Mouse (Mus musculus): ENCODE measurements at regions not wholly inside any gene's neighbourhood (a gene's known extent, or its start where the extent isn't known, plus 50 kb on each side); places are given as distances from the start of the nearest gene placed in this dataset.

DNA sequence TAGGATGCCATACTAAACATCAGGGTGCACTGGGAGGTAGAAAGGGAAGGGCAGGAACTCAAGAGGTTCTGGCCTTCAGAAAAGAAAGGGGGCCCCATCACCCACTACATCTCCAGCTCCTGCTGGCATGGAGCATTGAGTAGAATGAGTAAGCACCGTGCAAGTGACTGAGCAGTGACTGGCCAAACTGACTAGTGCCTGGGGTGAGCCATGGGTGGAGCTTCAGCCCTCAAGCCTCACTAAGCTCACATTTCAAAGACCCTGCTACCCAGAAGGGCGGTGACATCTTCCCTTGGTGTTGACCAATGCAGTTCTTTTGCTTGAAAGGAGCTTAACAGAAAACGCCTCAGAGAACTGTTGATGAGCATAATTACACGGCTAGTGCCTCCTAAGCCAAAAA lies 80.0 kb upstream of the Egln3 start:
- in situ Hi-C loops (cut with MboI; ENCODE audit: low sequenced_read_pairs in 2 of 2, unreplicated experiment in 2 of 2): no loop called here
- Histone ChIP-seq H3K9me3 (ENCODE audit: control insufficient read depth, insufficient read depth, low read depth, low read length) (no peaks in the 10 kb centered on the region), H3K36me3 (ENCODE audit: control insufficient read depth, insufficient read depth, low read length, poor library complexity, severe bottlenecking) (no peaks in the 10 kb centered on the region), H3K9ac (ENCODE audit: insufficient read depth, low read depth, low read length, poor library complexity, severe bottlenecking) (no peak overlapping the region), H3K4me3 (ENCODE audit: insufficient read depth in 1 of 2, low read depth in 1 of 2, low read length in 2 of 2, poor library complexity in 1 of 2, severe bottlenecking in 1 of 2) (no peak overlapping the region), H3K4me1 (ENCODE audit: control insufficient read depth in 2 of 2, insufficient read depth in 2 of 2, low read length in 2 of 2, poor library complexity in 1 of 2) (peaks cover 0 to 3% of the 10 kb centered on the region in 2 experiments; a peak in 1 of 4 replicates), H3K27ac (ENCODE audit: insufficient read depth, low read depth, low read length, poor library complexity, severe bottlenecking) (no peak overlapping the region)
- DNase-seq (ENCODE audit: low read depth, low spot score): no peak
- TF ChIP-seq CHD2 (IDR thresholded peaks at IDR 0.05; ENCODE audit: low read depth, low read length): no peak

DNA sequence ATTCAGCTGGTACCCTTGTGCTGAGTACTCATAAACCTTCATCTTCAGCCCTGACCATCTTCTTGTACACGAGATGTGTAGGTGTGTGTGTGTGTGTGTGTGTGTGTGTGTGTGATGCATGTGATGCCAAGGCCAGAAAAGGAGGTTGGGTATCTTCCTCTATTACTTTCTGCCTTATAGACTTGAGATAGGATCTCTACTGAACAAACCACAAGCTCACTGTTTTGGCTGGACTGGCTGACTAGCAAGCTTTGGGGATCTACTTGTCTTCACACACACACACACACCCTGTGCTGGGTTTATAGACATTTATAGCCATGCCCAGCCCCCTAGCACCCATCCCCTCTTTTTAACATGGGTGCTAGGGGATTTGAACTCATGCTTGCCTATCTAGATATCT lies 79.4 kb upstream of the Egln3 start:
- TF ChIP-seq ZC3H11A (IDR thresholded peaks at IDR 0.05; ENCODE audit: borderline replicate concordance, low read depth, low read length) (no peak), HCFC1 (IDR thresholded peaks at IDR 0.05; ENCODE audit: borderline replicate concordance, insufficient read depth, low read length) (no peak), ZNF384 (IDR thresholded peaks at IDR 0.05; ENCODE audit: low read depth, low read length) (no peak), MAFK (IDR thresholded peaks at IDR 0.05; ENCODE audit: insufficient read depth, low read depth, low read length) (no peak), CHD2 (IDR thresholded peaks at IDR 0.05; ENCODE audit: low read depth, low read length) (no peak)
- Histone ChIP-seq H3K36me3 (ENCODE audit: control insufficient read depth, insufficient read depth, low read length, poor library complexity, severe bottlenecking) (no peaks in the 10 kb centered on the region), H3K9ac (ENCODE audit: insufficient read depth, low read depth, low read length, poor library complexity, severe bottlenecking) (no peak overlapping the region), H3K9me3 (ENCODE audit: control insufficient read depth, insufficient read depth, low read depth, low read length) (no peaks in the 10 kb centered on the region), H3K4me1 (ENCODE audit: control insufficient read depth in 2 of 2, insufficient read depth in 2 of 2, low read length in 2 of 2, poor library complexity in 1 of 2) (peaks cover 0 to 3% of the 10 kb centered on the region in 2 experiments; a peak in 1 of 4 replicates), H3K27ac (ENCODE audit: insufficient read depth, low read depth, low read length, poor library complexity, severe bottlenecking) (no peak overlapping the region), H3K4me3 (ENCODE audit: insufficient read depth in 1 of 2, low read depth in 1 of 2, low read length in 2 of 2, poor library complexity in 1 of 2, severe bottlenecking in 1 of 2) (no peak overlapping the region)
- in situ Hi-C loops (cut with MboI; ENCODE audit: low sequenced_read_pairs in 2 of 2, unreplicated experiment in 2 of 2): no loop called here
- DNase-seq (ENCODE audit: low read depth, low spot score): no peak

DNA sequence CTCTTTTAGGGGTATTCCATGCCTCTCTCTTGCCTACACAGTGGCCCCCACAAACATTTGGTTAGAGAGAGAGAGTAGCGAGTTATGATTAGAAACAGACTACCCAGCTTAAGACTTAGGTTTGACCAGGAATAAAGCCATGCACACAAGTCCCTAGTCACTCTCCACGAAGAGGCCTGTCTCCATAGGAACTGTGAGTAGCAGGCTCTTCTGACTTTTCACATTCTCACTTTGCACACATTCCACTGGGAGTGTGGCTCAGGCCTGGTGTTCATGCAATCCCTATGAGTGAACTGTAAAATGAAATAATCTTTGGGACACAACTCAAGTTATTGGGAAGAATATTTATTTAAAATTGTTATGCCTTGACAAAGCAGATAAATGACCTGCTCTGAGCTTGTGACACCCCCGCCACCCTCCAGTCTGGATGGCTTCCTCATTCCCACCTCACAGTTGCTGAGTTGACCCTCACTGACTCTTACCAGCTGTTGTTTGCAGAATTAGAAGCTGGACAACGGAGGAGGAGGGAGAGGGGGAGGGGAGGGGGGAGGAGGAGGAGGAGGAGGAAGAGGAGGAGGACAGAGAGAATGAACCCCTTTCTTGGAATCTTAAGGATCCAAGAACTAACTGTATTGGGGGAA lies 78.7 kb upstream of the Egln3 start:
- no peak overlapping the region for H3K9ac ChIP-seq (ENCODE audit: insufficient read depth, low read depth, low read length, poor library complexity, severe bottlenecking)
- H3K4me3 ChIP-seq (ENCODE audit: insufficient read depth in 1 of 2, low read depth in 1 of 2, low read length in 2 of 2, poor library complexity in 1 of 2, severe bottlenecking in 1 of 2): no peak overlapping the region
- H3K4me1 ChIP-seq (ENCODE audit: control insufficient read depth in 2 of 2, insufficient read depth in 2 of 2, low read length in 2 of 2, poor library complexity in 1 of 2): peaks cover 0 to 3% of the 10 kb centered on the region in 2 experiments; a peak in 1 of 4 replicates
- in situ Hi-C loops (cut with MboI; ENCODE audit: low sequenced_read_pairs in 2 of 2, unreplicated experiment in 2 of 2): no loop called here
- H3K9me3 ChIP-seq (ENCODE audit: control insufficient read depth, insufficient read depth, low read depth, low read length): no peaks in the 10 kb centered on the region
- H3K36me3 ChIP-seq (ENCODE audit: control insufficient read depth, insufficient read depth, low read length, poor library complexity, severe bottlenecking): no peaks in the 10 kb centered on the region
- no peak for TF ChIP-seq ZC3H11A (IDR thresholded peaks at IDR 0.05; ENCODE audit: borderline replicate concordance, low read depth, low read length)
- no peak for TF ChIP-seq HCFC1 (IDR thresholded peaks at IDR 0.05; ENCODE audit: borderline replicate concordance, insufficient read depth, low read length)
- TF ChIP-seq MAFK (IDR thresholded peaks at IDR 0.05; ENCODE audit: insufficient read depth, low read depth, low read length): no peak
- TF ChIP-seq CHD2 (IDR thresholded peaks at IDR 0.05; ENCODE audit: low read depth, low read length): no peak
- no peak for TF ChIP-seq ZNF384 (IDR thresholded peaks at IDR 0.05; ENCODE audit: low read depth, low read length)
- H3K27ac ChIP-seq (ENCODE audit: insufficient read depth, low read depth, low read length, poor library complexity, severe bottlenecking): no peak overlapping the region
- no peak for DNase-seq (ENCODE audit: low read depth, low spot score)

DNA sequence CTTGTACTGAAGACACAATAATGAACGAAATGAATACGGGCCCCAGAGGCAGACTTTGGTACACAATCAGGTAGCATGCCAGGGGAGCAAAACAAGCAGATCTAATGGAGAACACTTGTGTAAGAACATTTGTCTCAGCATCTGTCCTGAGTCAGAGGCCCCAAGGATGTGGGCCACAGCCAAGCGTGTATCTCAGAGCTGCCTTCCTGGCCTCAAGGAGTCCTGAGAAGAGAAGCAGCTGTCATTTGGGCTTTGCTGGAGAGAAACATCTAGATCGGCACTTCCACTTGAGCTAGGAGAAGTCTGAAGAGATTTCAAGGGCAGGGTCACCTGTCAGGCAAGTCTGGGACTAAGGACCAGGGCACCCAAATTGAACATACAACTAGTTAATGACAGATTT lies 76.8 kb upstream of the Egln3 start:
- TF ChIP-seq CHD2 (IDR thresholded peaks at IDR 0.05; ENCODE audit: low read depth, low read length) (no peak), MAFK (IDR thresholded peaks at IDR 0.05; ENCODE audit: insufficient read depth, low read depth, low read length) (no peak), ZNF384 (IDR thresholded peaks at IDR 0.05; ENCODE audit: low read depth, low read length) (no peak)
- no peak for DNase-seq (ENCODE audit: low read depth, low spot score)

DNA sequence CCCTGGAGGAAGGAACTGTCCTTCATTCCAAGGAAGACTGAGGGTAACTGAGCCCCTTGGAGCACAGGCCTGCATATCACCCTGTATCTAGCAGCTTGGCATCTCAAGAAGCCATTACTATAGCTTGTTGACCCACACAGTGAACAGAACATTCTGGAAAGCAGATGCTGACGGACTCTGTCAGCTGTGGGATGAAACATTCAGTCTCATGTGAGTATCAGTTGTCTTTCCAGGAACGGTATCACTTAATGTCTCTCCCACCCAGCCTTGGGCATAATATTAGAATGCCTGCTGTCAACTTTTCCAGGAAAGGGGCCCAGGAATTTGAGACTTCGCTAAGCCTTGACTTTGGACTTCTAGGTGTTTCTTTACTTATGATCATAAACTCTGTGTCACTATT lies 76.3 kb upstream of the Egln3 start:
- peaks cover 0 to 3% of the 10 kb centered on the region in 2 experiments; a peak in 1 of 4 replicates for H3K4me1 ChIP-seq (ENCODE audit: control insufficient read depth in 2 of 2, insufficient read depth in 2 of 2, low read length in 2 of 2, poor library complexity in 1 of 2)
- H3K9me3 ChIP-seq (ENCODE audit: control insufficient read depth, insufficient read depth, low read depth, low read length): no peaks in the 10 kb centered on the region
- no peak overlapping the region for H3K9ac ChIP-seq (ENCODE audit: insufficient read depth, low read depth, low read length, poor library complexity, severe bottlenecking)
- TF ChIP-seq HCFC1 (IDR thresholded peaks at IDR 0.05; ENCODE audit: borderline replicate concordance, insufficient read depth, low read length): no peak
- no peak for TF ChIP-seq CHD2 (IDR thresholded peaks at IDR 0.05; ENCODE audit: low read depth, low read length)
- TF ChIP-seq ZNF384 (IDR thresholded peaks at IDR 0.05; ENCODE audit: low read depth, low read length): no peak
- TF ChIP-seq ZC3H11A (IDR thresholded peaks at IDR 0.05; ENCODE audit: borderline replicate concordance, low read depth, low read length): no peak
- in situ Hi-C loops (cut with MboI; ENCODE audit: low sequenced_read_pairs in 2 of 2, unreplicated experiment in 2 of 2): no loop called here
- H3K36me3 ChIP-seq (ENCODE audit: control insufficient read depth, insufficient read depth, low read length, poor library complexity, severe bottlenecking): no peaks in the 10 kb centered on the region
- DNase-seq (ENCODE audit: low read depth, low spot score): no peak
- no peak overlapping the region for H3K4me3 ChIP-seq (ENCODE audit: insufficient read depth in 1 of 2, low read depth in 1 of 2, low read length in 2 of 2, poor library complexity in 1 of 2, severe bottlenecking in 1 of 2)
- H3K27ac ChIP-seq (ENCODE audit: insufficient read depth, low read depth, low read length, poor library complexity, severe bottlenecking): no peak overlapping the region

More for the DNA sequence above, 76.8 kb upstream of the Egln3 start:
- peaks cover 0 to 3% of the 10 kb centered on the region in 2 experiments; a peak in 1 of 4 replicates for H3K4me1 ChIP-seq (ENCODE audit: control insufficient read depth in 2 of 2, insufficient read depth in 2 of 2, low read length in 2 of 2, poor library complexity in 1 of 2)
- H3K27ac ChIP-seq (ENCODE audit: insufficient read depth, low read depth, low read length, poor library complexity, severe bottlenecking): no peak overlapping the region
- in situ Hi-C loops (cut with MboI; ENCODE audit: low sequenced_read_pairs in 2 of 2, unreplicated experiment in 2 of 2): no loop called here
- no peaks in the 10 kb centered on the region for H3K36me3 ChIP-seq (ENCODE audit: control insufficient read depth, insufficient read depth, low read length, poor library complexity, severe bottlenecking)
- no peaks in the 10 kb centered on the region for H3K9me3 ChIP-seq (ENCODE audit: control insufficient read depth, insufficient read depth, low read depth, low read length)
- H3K9ac ChIP-seq (ENCODE audit: insufficient read depth, low read depth, low read length, poor library complexity, severe bottlenecking): no peak overlapping the region
- H3K4me3 ChIP-seq (ENCODE audit: insufficient read depth in 1 of 2, low read depth in 1 of 2, low read length in 2 of 2, poor library complexity in 1 of 2, severe bottlenecking in 1 of 2): no peak overlapping the region
